Mouse (Mus musculus) midbrain, embryonic 10.5 days (tissue): ENCODE data around the gene Cdc42bpg. TPM values are rescaled to one million over a fixed set of nuclear protein-coding genes. Genes with fewer than 3 reads are reported as not detected.

Experiments used
- DNase-seq: peaks from one replicate; pipeline ENCODE4 v3.0.0-alpha.2; 2017; ENCODE audit warnings: low spot score
- H3K27ac ChIP-seq: fragments of 300-500 bp; sonication (generic); replicated peaks from 2 replicates; pipeline ENCODE4 v1.5.1; 2016; ENCODE audit warnings: mild to moderate bottlenecking
- H3K27me3 ChIP-seq: fragments of 300-500 bp; sonication (generic); 2 replicates; pipeline ENCODE4 v1.6.1; 2016; ENCODE audit warnings: low read depth, mild to moderate bottlenecking; ENCODE audit not compliant: poor library complexity, severe bottlenecking
- H3K36me3 ChIP-seq: fragments of 300-500 bp; sonication (generic); 2 replicates; pipeline ENCODE4 v1.6.1; 2016; ENCODE audit warnings: mild to moderate bottlenecking, moderate library complexity
- H3K4me1 ChIP-seq: fragments of 300-500 bp; sonication (generic); 2 replicates; pipeline ENCODE4 v1.6.1; 2016
- H3K4me3 ChIP-seq: fragments of 300-500 bp; sonication (generic); 2 replicates; pipeline ENCODE4 v1.5.1; 2016; ENCODE audit warnings: mild to moderate bottlenecking, moderate library complexity
- H3K9me3 ChIP-seq: fragments of 300-500 bp; sonication (generic); replicated peaks from 2 replicates; pipeline ENCODE4 v1.6.1; 2016; ENCODE audit warnings: mild to moderate bottlenecking
- WGBS: fragments of 180-500 bp; shearing (Covaris S2); methylation state at CpG from one replicate; pipeline ENCODE4 v1.1.7; 2016; 5-methylcytosine and 5-hydroxymethylcytosine counted together
- polyA plus RNA-seq: library from polyadenylated mRNA; unstranded; fragments of >200 nt; fragmentation: Nextera tagmentation; extraction: Ambion mirVana; gene quantifications from 2 replicates; pipeline ENCODE4 v1.2.1, GENCODE M21; 2016

The Cdc42bpg gene
- polyA plus RNA-seq, 1 experiment from 2014 or later = 0.11 TPM

DNA sequence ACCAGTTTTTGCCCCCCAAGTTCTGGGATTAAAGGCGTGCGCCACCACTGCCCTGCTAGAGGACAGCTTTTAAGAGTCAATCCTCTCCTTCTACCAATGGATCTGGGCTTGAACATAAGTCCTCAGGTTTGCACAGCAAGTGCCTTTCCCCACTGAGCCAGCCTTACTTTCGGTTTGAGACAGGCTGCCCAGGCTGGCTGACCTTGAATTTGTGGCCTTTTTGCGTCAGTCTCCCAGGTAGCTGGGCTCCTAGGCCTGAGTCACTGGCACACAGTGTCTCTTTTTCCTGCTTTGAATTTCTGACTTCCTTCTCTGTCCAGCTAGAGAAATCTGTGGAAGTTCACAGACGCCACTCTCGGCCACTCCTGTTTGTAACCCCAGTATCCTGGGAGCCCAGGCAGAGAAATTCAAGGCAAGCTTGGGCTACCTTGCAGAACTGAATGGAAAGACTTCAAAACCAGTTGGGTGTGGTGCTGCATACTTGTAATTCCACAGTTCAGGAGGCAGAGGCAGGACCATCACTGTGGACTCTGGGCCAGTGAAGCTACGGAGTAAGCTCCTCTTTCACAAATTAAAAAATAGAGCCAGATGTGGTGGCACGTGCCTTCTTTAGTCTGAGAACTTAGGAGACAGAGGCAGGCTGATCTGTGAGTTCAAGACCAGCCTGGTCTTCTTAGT lies 36.3 kb upstream of the Cdc42bpg start:
- Histone ChIP-seq H3K4me3 (no peak overlapping the region), H3K27ac (no peak overlapping the region), H3K4me1 (peaks cover 11% of the 10 kb centered on the region), H3K36me3 (no peaks in the 10 kb centered on the region), H3K9me3 (no peaks in the 10 kb centered on the region), H3K27me3 (peaks cover 4% of the 10 kb centered on the region; the same call in 1 of the 2 replicates)
- DNase-seq = no peak
- WGBS = 84% methylated on average over 8 of the region's 8 CpGs

GRCm38 (mm10) chr19:6270661-6271060 lies 35.6 kb upstream of the Cdc42bpg start:
- Histone ChIP-seq H3K9me3 (no peaks in the 10 kb centered on the region), H3K36me3 (no peaks in the 10 kb centered on the region), H3K4me1 (peaks cover 18% of the 10 kb centered on the region), H3K27me3 (peaks cover 4% of the 10 kb centered on the region; the same call in 1 of the 2 replicates), H3K27ac (no peak overlapping the region), H3K4me3 (no peak overlapping the region)
- 57% methylated on average over 9 of the region's 9 CpGs for WGBS
- DNase-seq = no peak

DNA sequence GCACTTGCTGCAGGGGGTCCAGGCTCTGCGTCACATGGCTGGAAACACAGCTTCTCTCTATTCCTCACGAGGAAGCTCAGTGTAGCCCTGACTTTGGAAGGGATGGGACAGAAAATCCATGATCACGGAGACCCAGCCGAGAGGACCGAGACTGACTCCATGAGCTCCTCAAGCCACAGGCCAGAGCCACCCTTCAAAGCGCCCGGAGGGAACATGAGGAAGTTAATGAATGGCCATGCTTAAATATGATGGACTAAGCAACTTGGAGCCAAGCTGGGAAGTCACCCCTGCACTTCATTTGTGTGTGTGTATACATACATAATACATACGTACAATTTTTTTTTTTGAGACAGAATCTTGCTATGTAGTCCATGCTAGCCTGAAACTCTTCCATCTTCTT lies 35.0 kb upstream of the Cdc42bpg start:
- DNase-seq = no peak
- H3K27me3 ChIP-seq = peaks cover 4% of the 10 kb centered on the region; the same call in 1 of the 2 replicates
- H3K36me3 ChIP-seq = no peaks in the 10 kb centered on the region
- H3K4me3 ChIP-seq = no peak overlapping the region
- WGBS = 24% methylated on average over 8 of the region's 8 CpGs
- H3K9me3 ChIP-seq = no peaks in the 10 kb centered on the region
- peaks cover 23% of the 10 kb centered on the region for H3K4me1 ChIP-seq
- no peak overlapping the region; the same call in 1 of the 2 replicates for H3K27ac ChIP-seq

DNA sequence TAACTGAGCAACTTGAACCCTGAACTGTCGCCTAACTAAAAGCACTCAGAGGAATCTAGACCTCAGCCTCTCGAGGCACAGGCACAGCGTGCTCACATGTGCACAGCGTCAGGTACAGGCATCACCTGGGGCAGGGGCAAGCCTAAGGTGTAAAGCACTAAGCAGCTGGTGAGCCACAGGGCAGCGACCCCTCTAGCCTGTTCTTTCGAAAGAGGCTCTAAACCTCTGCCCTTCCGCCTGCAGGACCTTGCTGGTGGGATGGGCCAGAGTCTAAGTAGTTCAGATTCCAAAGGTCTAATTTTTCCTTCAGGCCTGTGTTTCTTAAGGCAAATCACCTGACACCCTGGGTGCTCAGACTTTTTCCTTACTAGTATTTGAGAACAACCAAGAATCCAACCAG lies 34.2 kb upstream of the Cdc42bpg start:
- peaks cover 4% of the 10 kb centered on the region; the same call in 1 of the 2 replicates for H3K27me3 ChIP-seq
- no peaks in the 10 kb centered on the region for H3K9me3 ChIP-seq
- no peak overlapping the region for H3K4me3 ChIP-seq
- DNase-seq = no peak
- no peak overlapping the region for H3K27ac ChIP-seq
- peaks cover 26% of the 10 kb centered on the region for H3K4me1 ChIP-seq
- 66% methylated on average over 7 of the region's 7 CpGs for WGBS
- no peaks in the 10 kb centered on the region for H3K36me3 ChIP-seq

- Histone ChIP-seq H3K27me3 (peaks cover 4% of the 10 kb centered on the region; the same call in 1 of the 2 replicates), H3K4me3 (no peak overlapping the region), H3K4me1 (peaks cover 32% of the 10 kb centered on the region), H3K9me3 (no peaks in the 10 kb centered on the region), H3K27ac (no peak overlapping the region), H3K36me3 (no peaks in the 10 kb centered on the region)
- 92% methylated on average over 4 of the region's 4 CpGs for WGBS
- DNase-seq = no peak
Observed at GRCm38 (mm10) chr19:6272738-6273137, 33.5 kb upstream of the Cdc42bpg start.

GRCm38 (mm10) chr19:6273592-6273991 lies 32.7 kb upstream of the Cdc42bpg start:
- Histone ChIP-seq H3K36me3 (no peaks in the 10 kb centered on the region), H3K4me3 (no peak overlapping the region), H3K27me3 (peaks cover 4% of the 10 kb centered on the region; the same call in 1 of the 2 replicates), H3K27ac (no peak overlapping the region), H3K4me1 (peaks cover 41% of the 10 kb centered on the region), H3K9me3 (no peaks in the 10 kb centered on the region)
- WGBS = 94% methylated on average over 4 of the region's 4 CpGs
- no peak for DNase-seq

- DNase-seq = no peak
Observed at GRCm38 (mm10) chr19:6273998-6274608, 32.2 kb upstream of the Cdc42bpg start.

GRCm38 (mm10) chr19:6275740-6276389 lies 30.4 kb upstream of the Cdc42bpg start:
- WGBS = 8% methylated on average over 15 of the region's 15 CpGs
- H3K9me3 ChIP-seq = no peaks in the 10 kb centered on the region

More at GRCm38 (mm10) chr19:6273998-6274608, 32.2 kb upstream of the Cdc42bpg start:
- WGBS = 94% methylated on average over 13 of the region's 13 CpGs
- peaks cover 4% of the 10 kb centered on the region; the same call in 1 of the 2 replicates for H3K27me3 ChIP-seq
- H3K36me3 ChIP-seq = peaks cover 2% of the 10 kb centered on the region
- no peak overlapping the region for H3K27ac ChIP-seq
- peaks cover 46% of the 10 kb centered on the region for H3K4me1 ChIP-seq
- no peaks in the 10 kb centered on the region for H3K9me3 ChIP-seq
- H3K4me3 ChIP-seq = no peak overlapping the region

GRCm38 (mm10) chr19:6276426-6277421 lies 29.5 kb upstream of the Cdc42bpg start, which contains the start of gene Ehd1:
Gene Ehd1 (plus strand): TSS chr19:6276725.
- DNase-seq = peak; percentile 99
- Histone ChIP-seq H3K27me3 (peaks cover 4% of the 10 kb centered on the region; the same call in 1 of the 2 replicates), H3K4me3 (peak within 1 kb of the TSS; percentile 91), H3K9me3 (no peaks in the 10 kb centered on the region), H3K4me1 (peaks cover 48% of the 10 kb centered on the region), H3K36me3 (peaks cover 28% of the 10 kb centered on the region), H3K27ac (peak within 1 kb of the TSS; percentile 91)
- WGBS = under 1% methylated on average over 106 of the region's 106 CpGs

More at GRCm38 (mm10) chr19:6275740-6276389, 30.4 kb upstream of the Cdc42bpg start:
- Histone ChIP-seq H3K4me3 (peak overlapping the region; percentile 91), H3K4me1 (peaks cover 54% of the 10 kb centered on the region), H3K27me3 (peaks cover 4% of the 10 kb centered on the region; the same call in 1 of the 2 replicates), H3K27ac (peak overlapping the region; percentile 91), H3K36me3 (peaks cover 20% of the 10 kb centered on the region)
- no peak for DNase-seq

- H3K27ac ChIP-seq = peak overlapping the region; percentile 91
- H3K36me3 ChIP-seq = peaks cover 40% of the 10 kb centered on the region
- H3K4me1 ChIP-seq = peaks cover 48% of the 10 kb centered on the region
- 10% methylated on average over 10 of the region's 10 CpGs for WGBS
- peak overlapping the region; percentile 91 for H3K4me3 ChIP-seq
- H3K27me3 ChIP-seq = no peaks in the 10 kb centered on the region
- DNase-seq = peak; percentile 45
- no peaks in the 10 kb centered on the region for H3K9me3 ChIP-seq
Observed at GRCm38 (mm10) chr19:6277661-6278438, 28.4 kb upstream of the Cdc42bpg start.

DNA sequence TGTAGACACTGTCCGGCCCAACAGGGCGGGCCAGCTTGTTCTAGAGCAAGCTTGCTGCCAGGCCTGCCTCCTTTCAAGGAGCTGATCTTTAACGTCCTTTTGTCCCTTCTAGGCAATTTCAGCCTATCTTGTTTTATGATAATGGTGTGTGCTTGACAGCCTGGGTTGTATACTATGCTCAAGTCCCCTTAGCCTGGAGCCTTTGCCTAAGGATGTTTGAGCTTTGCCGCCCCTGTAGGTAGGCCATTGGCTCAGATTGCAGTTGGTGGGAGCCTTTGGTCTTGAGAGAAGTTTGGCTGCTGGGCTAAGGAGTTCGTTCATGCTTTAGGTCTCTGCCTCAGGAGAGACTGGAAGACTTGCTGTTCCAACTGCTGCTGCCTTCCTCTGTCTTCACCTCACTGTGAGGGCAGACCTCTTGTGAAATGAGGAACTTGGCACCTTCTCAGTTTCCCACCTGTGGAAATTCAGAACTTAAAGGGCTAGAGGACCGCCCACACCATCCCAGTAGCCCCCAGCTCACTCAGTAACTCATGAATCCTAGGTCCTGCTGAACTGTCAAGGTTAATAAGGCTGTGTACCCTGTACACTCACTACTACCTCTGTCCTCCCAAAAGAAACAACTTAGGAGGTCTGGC lies 27.7 kb upstream of the Cdc42bpg start:
- DNase-seq = no peak
- Histone ChIP-seq H3K36me3 (peaks cover 47% of the 10 kb centered on the region), H3K27ac (peak overlapping the region; percentile 91), H3K9me3 (no peaks in the 10 kb centered on the region), H3K27me3 (no peaks in the 10 kb centered on the region), H3K4me1 (peaks cover 48% of the 10 kb centered on the region), H3K4me3 (peak overlapping the region; percentile 91)
- WGBS = 49% methylated on average over 6 of the region's 6 CpGs
